Mouse (Mus musculus) adrenal gland (tissue): ENCODE measurements around the gene Rit1.
"Not testable (repeated sequence)": the region's sequence is repeated elsewhere in the genome, so short reads cannot be mapped to it uniquely, and the experiment has no call there.

Experiments
- intact Hi-C: fragments of 180-260 bp; cut with DNase I; formaldehyde crosslinking; loops from one replicate; pipeline ENCODE4 v1.15.1; 2025

Gene Rit1

DNA sequence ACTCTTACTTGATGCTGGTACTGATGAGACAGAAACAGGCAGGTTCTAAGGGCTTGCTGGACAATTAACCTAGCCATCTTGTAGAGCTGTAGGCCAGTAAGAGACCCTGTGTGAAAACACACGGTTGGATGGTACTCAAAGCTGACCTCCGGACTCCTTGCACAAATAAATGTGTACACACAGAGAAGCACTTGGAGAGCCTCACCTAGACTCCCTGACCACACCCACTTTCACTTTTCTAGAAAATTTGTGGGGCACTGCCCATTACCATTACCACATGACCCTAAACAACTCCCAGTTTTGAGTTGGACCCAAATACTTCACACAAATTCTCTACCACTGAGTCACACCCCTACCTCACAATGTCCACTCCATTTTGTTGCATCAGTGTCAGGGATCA lies 19.9 kb downstream of the Rit1 start:
- intact Hi-C loops, result loop anchor here (5.0 kb wide), 1 partner anchor 49 kb away; the partner anchor contains the start of gene Khdc4

- intact Hi-C loops, result loop anchor here (5.0 kb wide), 1 partner anchor 51 kb away; the partner anchor contains the start of gene Khdc4
Observed at GRCm38 (mm10) chr3:88738641-88739040, 22.0 kb downstream of the Rit1 start.

- intact Hi-C loops, result loop anchor here (10.0 kb wide), 1 partner anchor 145 kb away; no protein-coding TSS in a partner anchor
Observed at GRCm38 (mm10) chr3:88740147-88740546, 23.5 kb downstream of the Rit1 start.

- intact Hi-C loops, result loop anchor here (10.0 kb wide), 1 partner anchor 151 kb away; no protein-coding TSS in a partner anchor
Observed at GRCm38 (mm10) chr3:88745534-88745933, 28.9 kb downstream of the Rit1 start.

GRCm38 (mm10) chr3:88746139-88746870 lies 29.7 kb downstream of the Rit1 start:
- intact Hi-C loops, result loop anchor here (10.0 kb wide), 1 partner anchor 152 kb away; no protein-coding TSS in a partner anchor

DNA sequence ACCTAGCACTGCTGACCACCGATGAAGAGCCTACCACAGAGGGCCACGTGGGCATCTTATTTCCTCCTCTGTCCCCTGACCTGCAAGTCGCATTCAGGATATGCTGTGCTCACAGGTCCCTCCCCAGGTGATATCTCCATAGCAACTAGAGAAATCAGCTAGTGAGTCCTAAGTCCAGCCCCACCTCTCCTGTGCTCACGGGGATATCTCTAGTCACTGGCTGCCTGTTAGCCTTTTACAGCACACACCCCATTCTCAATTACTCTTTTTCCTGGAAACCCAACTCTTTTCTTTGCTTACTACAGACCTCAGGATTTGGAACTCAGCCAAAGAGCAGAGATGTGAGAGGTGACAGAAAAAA lies 30.2 kb downstream of the Rit1 start:
- intact Hi-C loops, result loop anchor here (10.0 kb wide), 1 partner anchor 152 kb away; no protein-coding TSS in a partner anchor

DNA sequence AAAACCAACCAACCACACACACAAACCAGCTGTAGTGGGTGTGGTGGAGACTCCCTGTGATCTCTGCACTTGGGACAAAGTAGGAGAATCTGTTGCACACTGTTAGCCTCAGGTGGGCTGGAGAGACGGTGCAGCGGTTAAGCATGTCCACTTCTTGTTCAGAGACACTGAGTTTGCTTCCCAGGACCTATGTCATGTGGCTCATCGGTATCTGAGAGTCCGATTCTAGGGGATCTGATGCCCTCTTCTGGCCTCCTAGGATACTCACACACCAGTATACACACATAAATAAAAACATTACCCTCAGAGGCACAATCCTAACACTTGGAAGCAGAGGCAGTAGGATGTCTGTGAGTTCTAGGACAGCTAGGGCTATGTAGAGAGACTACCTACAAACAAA lies 37.6 kb downstream of the Rit1 start:
- intact Hi-C loops, result no loop called here

GRCm38 (mm10) chr3:88755541-88755940 lies 38.9 kb downstream of the Rit1 start:
- intact Hi-C loops, result no loop called here

- intact Hi-C loops, result no loop called here
Observed at GRCm38 (mm10) chr3:88756276-88756675, 39.6 kb downstream of the Rit1 start.

DNA sequence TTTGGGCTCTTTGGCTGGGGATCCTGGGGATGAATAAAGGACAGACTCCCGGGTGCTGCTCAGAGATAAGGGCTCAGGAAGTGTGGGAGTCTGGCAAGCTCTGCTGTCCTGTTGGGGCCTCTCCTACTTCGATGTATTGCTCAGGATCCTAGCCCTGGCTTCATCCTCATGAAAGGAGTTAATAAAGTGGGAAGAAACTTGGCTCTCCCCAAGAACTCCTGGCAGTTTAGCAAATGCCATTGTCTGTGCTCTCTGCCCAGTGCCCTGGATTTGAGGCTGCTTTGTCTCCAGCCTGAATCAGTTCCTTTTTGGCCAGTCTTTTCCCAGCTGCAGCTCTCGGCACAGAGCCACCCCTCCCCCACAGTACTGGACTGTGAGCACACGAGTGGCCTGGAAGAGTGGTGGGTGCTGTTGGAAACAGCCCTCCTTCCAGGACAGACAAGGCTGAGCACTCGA lies 41.4 kb downstream of the Rit1 start:
- intact Hi-C loops, result no loop called here

- intact Hi-C loops, result no loop called here
Observed at GRCm38 (mm10) chr3:88761619-88762018, 45.0 kb downstream of the Rit1 start.

GRCm38 (mm10) chr3:88762401-88762831 lies 45.8 kb downstream of the Rit1 start:
- intact Hi-C loops, result no loop called here

GRCm38 (mm10) chr3:88771189-88771940 lies 54.7 kb downstream of the Rit1 start:
- intact Hi-C loops, result not testable (repeated sequence)

GRCm38 (mm10) chr3:88771941-88772280 lies 55.3 kb downstream of the Rit1 start:
- intact Hi-C loops, result not testable (repeated sequence)

DNA sequence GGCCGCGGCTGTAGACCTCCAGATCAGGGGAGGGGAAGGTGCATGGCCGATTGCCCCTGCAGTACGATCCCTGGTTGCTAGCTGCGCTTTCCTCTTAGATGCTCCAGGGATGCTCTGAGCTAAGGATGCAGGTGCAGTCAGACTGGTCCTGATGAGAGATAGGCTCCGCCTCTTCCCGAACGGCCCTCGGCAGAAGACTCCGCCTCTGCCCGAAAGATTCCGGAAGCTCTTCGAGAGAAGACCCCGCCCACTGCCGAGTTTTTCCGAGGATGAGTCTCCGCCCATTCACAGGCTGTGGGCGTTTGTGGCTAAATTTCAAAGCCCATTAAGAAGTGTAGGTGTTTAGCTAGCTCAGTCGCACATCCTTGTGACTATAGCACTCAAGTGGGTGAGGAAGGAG lies 55.8 kb downstream of the Rit1 start:
- intact Hi-C loops, result not testable (repeated sequence)

GRCm38 (mm10) chr3:88773163-88773562 lies 56.5 kb downstream of the Rit1 start:
- intact Hi-C loops, result not testable (repeated sequence)

GRCm38 (mm10) chr3:88774939-88775841 lies 58.6 kb downstream of the Rit1 start, which contains the start of gene Syt11:
Gene Syt11 (minus strand): TSS chr3:88775164.
- intact Hi-C loops, result not testable (repeated sequence)
